Mouse (Mus musculus): ENCODE results near the gene Adam33.

- TF ChIP-seq CTCF (IDR thresholded peaks at IDR 0.05; ENCODE audit: low read depth), result no peak
- no peak for TF ChIP-seq EP300 (IDR thresholded peaks at IDR 0.05; ENCODE audit: low read depth)
These were observed 40.4 kb upstream of the Adam33 start for GRCm38 (mm10) chr2:131104021-131104420.
